Mouse (Mus musculus): Measurements from ENCODE around the gene Tmem131.

GRCm38 (mm10) chr1:36760401-36760800 lies 183.1 kb downstream of the Tmem131 start:
- no peak for TF ChIP-seq POLR2A (IDR thresholded peaks at IDR 0.05; ENCODE audit: low read depth, low read length)
- TF ChIP-seq CTCF (conservative IDR thresholded peaks at IDR 0.05 in 1 of 2, IDR thresholded peaks at IDR 0.05 in 1 of 2; ENCODE audit: low read depth in 2 of 2, low read length in 2 of 2), result no peak
- no peak for TF ChIP-seq MAX (IDR thresholded peaks at IDR 0.05; ENCODE audit: low read length)
- no peak for TF ChIP-seq RCOR1 (conservative IDR thresholded peaks at IDR 0.05; ENCODE audit: low read depth, low read length)

All from CH12.LX (cell line).